Mouse (Mus musculus): ENCODE measurements around the gene Gopc. TPM values are rescaled to one million over a fixed set of nuclear protein-coding genes. Genes with fewer than 3 reads are reported as not detected.
A peak's percentile ranks its signal among the peaks of the same experiment; 100 is the strongest.
"Not testable (repeated sequence)": the region's sequence is repeated elsewhere in the genome, so short reads cannot be mapped to it uniquely, and the experiment has no call there.

Gene Gopc
- total RNA-seq, 4 experiments from 2014 or later: 10.8 to 12.2 (median 11.1) TPM

- DNase-seq (ENCODE audit: low spot score): no peak
Observed at GRCm38 (mm10) chr10:52387192-52387591, 5.3 kb upstream of the Gopc start.

- peak; percentile 76 for DNase-seq (ENCODE audit: low spot score)
Observed at GRCm38 (mm10) chr10:52384823-52385610, 3.1 kb upstream of the Gopc start.

DNA sequence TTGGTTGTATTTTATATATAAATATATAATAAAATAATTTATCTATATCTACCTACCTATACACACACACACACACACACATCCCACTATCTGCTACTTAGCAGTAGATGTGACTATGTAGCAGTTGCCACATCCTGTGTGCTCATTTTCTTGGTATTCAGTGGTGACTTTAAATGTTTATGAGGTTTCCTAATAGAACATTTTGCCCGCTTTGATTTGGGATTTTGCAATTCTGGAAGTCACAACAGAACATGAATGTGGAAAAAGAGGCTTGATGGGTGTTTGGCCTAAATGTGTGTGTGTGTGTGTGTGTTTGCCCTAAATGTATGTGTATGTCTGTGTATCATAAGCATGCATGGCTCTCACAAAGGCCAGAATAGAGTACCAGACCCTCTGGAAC lies 1.6 kb upstream of the Gopc start:
- no peak for DNase-seq (ENCODE audit: low spot score)

DNA sequence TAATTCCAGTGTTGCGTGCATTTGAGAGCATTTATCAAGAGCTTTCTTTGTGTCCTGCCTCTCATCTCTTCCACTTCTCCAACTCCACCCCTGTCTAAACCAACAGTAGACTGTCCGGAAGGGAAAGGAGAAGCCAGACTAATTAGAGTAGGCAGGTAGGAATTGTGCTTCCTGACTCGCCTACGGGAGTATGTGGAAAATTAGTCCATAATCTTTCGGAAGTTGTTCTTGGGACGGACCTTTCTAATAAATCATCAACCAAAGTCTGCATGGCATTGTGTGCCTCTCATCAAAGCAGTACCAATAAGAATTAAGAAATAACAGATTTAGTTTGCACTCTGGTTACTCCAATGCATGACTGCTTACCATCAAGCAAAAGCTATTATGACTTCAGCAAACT lies 1.1 kb upstream of the Gopc start:
- peak; percentile 22 for DNase-seq (ENCODE audit: low spot score)

- DNase-seq (ENCODE audit: low spot score): no peak
Observed at GRCm38 (mm10) chr10:52381321-52381801, 563 bp downstream of the Gopc start.

DNA sequence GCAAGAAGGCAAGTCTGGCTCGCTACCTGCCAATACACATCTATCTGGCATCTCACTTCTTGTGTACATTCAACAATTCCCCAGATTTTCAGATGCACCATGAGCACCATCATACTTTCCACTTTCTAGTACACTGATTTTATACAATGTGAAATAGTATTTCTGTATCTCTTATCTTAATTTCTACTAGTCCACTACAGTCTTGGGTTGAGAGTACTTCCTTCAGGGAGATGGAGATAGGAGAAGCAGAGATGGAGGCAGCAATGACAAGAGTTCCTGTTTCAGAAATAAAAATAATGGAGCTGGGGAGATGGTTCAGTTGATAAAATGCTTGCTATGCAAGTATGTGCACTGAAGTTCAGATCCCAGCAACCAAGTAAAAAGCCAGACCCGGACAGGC lies 4.1 kb downstream of the Gopc start:
- DNase-seq (ENCODE audit: low spot score): no peak

GRCm38 (mm10) chr10:52376422-52376821 lies 5.5 kb downstream of the Gopc start:
- no peak for DNase-seq (ENCODE audit: low spot score)

DNA sequence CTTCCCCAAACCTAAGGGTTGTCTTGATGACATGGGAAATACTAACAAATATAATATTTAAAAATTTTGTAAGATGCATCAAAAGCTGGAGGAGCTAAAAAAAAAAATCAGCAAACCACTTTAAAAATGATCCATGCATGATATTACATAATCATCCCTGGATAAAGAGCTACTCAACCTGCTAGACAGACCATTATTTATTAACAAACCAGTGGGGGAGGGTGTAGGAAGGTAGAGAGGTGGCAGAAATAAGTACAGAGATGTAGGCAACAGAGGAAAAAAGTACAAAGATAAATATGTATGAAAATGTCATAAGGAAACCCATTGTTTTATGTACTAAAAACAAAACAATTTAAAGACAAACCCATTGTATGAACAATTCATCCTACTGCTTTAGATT lies 7.3 kb downstream of the Gopc start:
- no peak for DNase-seq (ENCODE audit: low spot score)

DNA sequence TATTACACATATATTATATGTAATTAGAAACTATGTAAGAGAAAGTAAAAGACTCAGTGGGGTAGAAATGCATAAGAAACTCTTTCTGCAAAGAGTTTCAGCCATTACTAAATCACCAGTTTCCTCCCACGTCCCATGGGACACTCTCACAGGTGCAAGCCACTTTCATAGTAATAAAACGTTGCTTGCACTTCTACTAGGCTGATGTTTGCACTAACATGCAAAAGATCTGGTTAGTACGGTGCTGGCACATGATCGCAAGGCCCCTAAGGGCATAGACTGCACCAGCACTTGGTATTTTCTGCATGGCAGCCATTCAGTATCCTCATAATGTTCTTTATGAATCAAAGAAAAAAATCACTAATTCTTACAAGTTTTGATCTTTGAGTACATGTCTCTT lies 8.1 kb downstream of the Gopc start:
- DNase-seq (ENCODE audit: low spot score): no peak

DNA sequence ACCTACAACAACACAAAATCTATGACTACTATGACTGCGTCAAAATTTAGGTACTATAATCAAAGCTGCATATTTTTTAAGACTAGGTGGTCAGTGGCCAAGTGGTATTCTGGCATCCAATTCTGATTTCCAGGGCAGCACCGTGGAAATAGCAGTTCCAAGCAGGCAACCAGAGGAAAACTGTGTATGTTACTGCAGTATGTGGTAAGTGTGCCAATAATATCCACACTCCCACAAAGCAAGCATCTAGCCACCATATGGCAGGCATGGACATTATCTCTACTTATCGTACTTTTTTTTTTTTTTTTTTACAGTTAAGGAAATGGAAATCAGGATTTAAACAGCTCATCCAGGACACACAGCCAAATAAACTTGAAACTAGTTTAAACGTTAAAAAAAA lies 13.5 kb downstream of the Gopc start:
- no peak for DNase-seq (ENCODE audit: low spot score)

- DNase-seq (ENCODE audit: low spot score): no peak
Observed at GRCm38 (mm10) chr10:52360862-52361609, 20.9 kb downstream of the Gopc start.

- DNase-seq (ENCODE audit: low spot score): no peak
Observed at GRCm38 (mm10) chr10:52360241-52360735, 21.6 kb downstream of the Gopc start.

- DNase-seq (ENCODE audit: low spot score): no peak
Observed at GRCm38 (mm10) chr10:52358467-52358866, 23.5 kb downstream of the Gopc start, which contains the start of gene Gm26741. Gene Gm26741 (plus strand): TSS chr10:52358767.

- DNase-seq (ENCODE audit: low spot score): no peak
Observed at GRCm38 (mm10) chr10:52353184-52353583, 28.7 kb downstream of the Gopc start.

GRCm38 (mm10) chr10:52343324-52343723 lies 38.6 kb downstream of the Gopc start:
- not testable (repeated sequence) for DNase-seq (ENCODE audit: low spot score)

DNA sequence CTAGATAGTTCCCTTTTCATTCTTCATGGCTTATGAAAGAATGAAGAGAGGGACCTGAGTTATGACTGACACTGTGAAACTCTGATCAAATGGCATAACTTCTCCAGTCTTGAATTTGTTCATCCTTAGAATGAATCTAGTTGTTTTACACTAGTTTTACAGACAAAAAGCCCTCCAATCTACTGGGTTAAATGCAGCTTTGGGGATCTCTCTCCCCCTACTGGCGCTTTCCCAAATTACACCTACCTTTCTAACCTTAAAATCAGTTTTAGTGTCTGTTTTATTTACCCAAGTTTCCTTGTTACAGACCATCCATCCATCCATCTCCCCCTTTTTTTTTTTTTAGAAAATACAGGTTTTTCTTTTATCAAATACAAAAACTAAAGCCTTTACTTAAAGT lies 50.9 kb downstream of the Gopc start:
- DNase-seq (ENCODE audit: low spot score): peak; percentile 56

DNA sequence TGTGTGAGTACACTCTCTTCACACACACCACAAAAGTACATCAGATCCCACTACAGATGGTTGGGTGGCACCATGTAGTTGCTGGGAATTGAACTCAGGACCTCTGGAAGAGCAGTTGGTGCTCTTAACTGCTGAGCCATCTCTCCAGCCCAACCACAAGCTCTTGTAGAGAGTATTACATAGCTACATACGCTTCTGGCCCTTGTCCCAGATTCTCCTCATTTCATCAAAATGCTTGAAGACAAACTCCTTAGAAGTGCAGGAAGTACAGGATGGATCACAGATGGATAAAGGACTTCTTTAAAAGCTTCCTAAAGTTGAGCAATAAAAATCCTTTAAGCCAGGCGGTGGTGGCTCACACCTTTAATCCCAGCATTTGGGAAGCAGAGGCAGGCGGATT lies 60.0 kb downstream of the Gopc start:
- no peak for DNase-seq (ENCODE audit: low spot score)

GRCm38 (mm10) chr10:52319506-52320286 lies 62.2 kb downstream of the Gopc start:
- DNase-seq (ENCODE audit: low spot score): no peak

- peak; percentile 88 for DNase-seq (ENCODE audit: low spot score)
Observed at GRCm38 (mm10) chr10:52309196-52309595, 72.7 kb downstream of the Gopc start.

- DNase-seq (ENCODE audit: low spot score): no peak
Observed at GRCm38 (mm10) chr10:52304574-52304973, 77.3 kb downstream of the Gopc start.

GRCm38 (mm10) chr10:52302271-52302670 lies 79.7 kb downstream of the Gopc start:
- DNase-seq (ENCODE audit: low spot score): no peak

DNA sequence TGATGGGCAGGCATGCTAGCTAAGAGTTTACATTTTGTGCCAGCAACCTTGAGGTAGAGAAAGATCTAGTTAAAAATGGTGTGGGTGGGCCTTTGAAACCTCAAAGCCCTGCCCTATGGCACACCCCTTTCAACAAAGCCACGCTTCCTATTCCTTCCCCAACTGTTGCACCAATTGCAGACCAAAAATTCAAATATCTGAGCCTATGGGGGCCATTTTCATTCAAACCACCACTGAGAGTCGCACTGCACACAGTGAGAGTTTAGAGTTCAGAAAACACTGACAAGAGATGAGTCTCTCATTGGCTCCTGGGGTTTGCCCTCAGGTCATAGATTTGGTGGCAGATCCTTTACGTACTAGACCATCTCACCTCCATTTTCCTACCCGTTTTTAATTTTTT lies 80.2 kb downstream of the Gopc start:
- DNase-seq (ENCODE audit: low spot score): no peak
